Mouse (Mus musculus) 3134 (cell line): ENCODE measurements around the gene Bcl2.
"Not testable (repeated sequence)": the region's sequence is repeated elsewhere in the genome, so short reads cannot be mapped to it uniquely, and the experiment has no call there.

Experiments used
- DNase-seq: peaks from one replicate; pipeline ENCODE4 v3.0.0-alpha.2; 2011; ENCODE audit warnings: low spot score; ENCODE audit not compliant: insufficient read length; ENCODE audit errors: extremely low read depth

Gene Bcl2

GRCm38 (mm10) chr1:106713621-106714529 is at the start of gene Bcl2:
Bcl2 (minus strand) TSS chr1:106714274.
- peak; percentile 88 for DNase-seq

- DNase-seq: no peak
Observed at GRCm38 (mm10) chr1:106760750-106761149, 46.7 kb upstream of the Bcl2 start.

DNA sequence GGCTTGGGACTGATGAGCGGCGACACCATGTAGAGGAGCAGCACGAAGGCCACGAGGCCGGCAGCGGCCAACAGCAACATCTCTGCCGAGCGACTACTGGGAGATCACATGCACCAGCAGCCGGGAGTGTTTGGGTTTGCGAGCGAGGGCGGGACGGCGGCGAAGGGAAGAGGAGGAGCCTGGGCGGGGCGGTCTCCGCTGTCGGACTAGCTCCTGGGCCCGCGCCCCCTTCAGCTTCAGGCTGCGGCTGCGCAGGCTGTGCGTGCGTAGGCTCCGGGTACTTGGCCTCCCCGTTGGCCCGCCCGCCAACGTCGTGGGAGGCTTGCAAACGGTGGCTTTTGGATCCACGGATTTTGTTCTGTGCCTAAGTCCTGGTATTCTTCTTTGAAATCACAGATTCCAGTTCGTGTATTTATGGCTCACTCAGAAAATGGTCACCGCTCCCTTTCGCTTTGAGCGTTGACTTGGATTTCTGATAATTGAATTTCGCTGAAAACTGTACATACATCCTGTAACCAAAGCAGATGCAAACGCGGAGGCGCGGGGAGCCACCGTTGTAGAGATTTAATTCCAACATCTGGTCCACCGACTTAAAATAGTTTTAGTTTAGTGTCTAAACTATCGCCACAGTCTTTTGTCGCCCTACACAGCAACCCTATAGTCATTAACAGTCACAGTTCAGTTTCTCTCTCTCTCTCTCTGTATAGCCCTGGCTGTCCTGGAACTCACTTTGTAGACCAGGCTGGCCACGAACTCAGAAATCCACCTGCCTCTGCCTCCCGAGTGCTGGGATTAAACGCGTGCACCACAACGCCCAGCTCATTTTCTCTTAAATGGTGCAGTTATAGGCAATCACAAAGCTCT is 45.7 kb upstream of the Bcl2 start, which contains the start of gene Kdsr:
Kdsr (minus strand) TSS at position 156 of the 864 bp plus-strand sequence.
- DNase-seq: peak; percentile 99

- DNase-seq: no peak
Observed at GRCm38 (mm10) chr1:106758734-106759571, 44.9 kb upstream of the Bcl2 start.

- DNase-seq: no peak
Observed at GRCm38 (mm10) chr1:106756633-106757032, 42.6 kb upstream of the Bcl2 start.

DNA sequence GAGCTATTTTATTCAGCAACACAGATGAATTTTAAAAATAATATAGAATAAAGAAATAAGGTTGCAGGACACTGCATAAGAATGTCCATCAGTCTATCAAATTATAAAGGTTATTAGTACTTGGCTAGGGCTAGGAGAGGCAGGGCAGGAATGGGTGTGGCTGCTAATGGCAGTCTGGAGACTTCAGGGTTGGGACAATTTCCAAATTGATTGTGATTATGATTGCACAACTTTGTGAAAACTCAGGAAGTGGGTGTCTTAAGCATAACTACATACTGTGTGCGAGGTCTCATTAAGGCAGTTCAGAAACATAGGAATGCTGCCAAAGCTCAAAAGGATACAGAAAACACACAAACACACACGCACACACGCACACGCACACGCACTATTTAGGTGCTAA is 37.9 kb upstream of the Bcl2 start:
- no peak for DNase-seq

GRCm38 (mm10) chr1:106750656-106751055 is 36.6 kb upstream of the Bcl2 start:
- no peak for DNase-seq

GRCm38 (mm10) chr1:106748555-106749315 is 34.7 kb upstream of the Bcl2 start:
- no peak for DNase-seq

DNA sequence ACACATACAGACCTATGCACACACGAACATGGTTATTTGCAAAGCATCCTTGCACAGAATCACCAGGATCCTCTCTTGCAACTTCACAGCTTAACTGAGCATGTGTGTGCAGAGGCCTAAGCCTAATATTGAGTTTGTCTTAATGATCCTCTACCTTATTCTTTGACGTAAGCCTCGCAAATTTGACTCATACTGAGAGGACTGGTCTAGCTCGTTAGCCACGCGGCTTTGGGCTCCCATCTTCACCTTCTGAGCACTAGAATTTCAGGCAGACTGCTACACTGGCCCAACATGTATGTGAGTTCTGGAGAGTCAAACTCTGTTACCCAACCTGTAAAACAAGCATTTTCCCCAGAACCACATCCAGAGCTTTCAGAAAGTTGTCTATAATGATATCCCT is 28.9 kb upstream of the Bcl2 start:
- DNase-seq: no peak

DNA sequence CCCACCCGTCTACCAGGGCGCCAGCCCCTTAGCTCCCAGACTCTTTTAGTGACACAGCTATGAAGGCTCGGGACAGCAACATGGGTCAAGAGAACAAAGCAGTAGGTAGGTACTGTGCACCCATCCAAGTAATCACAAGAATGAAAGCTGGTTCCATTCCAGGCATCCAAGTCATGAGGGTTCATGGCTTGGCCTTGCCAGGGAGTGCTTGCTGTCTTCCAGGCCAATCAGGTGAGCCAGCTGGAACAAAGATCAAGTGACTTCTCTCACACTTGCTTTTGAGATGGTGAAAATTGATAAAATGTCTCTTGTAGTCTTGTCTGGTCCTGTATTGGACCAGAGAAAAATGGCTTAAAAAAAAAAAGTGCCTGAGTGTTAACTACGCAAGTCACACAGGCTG is 26.7 kb upstream of the Bcl2 start:
- DNase-seq: no peak

DNA sequence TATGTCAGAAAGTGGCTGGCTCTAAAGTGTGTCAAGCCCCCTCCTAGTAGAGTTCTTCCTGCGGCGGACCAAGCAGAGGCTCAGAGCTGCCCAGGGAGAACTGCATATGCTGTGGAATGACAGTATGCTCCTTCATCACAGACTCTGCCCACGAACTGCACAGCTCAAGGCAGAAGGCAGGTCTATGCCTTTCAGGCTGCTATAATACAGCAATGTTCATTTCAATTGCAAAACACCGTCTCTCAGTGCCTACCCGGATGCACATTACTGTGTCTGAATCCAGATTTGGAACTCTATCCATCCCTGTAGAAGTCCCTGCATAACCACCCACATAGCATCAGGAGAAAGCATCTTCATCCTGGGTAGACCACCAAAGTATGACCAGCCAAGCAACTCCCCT is 25.7 kb upstream of the Bcl2 start:
- DNase-seq: no peak

- no peak for DNase-seq
Observed at GRCm38 (mm10) chr1:106738092-106738491, 24.0 kb upstream of the Bcl2 start.

DNA sequence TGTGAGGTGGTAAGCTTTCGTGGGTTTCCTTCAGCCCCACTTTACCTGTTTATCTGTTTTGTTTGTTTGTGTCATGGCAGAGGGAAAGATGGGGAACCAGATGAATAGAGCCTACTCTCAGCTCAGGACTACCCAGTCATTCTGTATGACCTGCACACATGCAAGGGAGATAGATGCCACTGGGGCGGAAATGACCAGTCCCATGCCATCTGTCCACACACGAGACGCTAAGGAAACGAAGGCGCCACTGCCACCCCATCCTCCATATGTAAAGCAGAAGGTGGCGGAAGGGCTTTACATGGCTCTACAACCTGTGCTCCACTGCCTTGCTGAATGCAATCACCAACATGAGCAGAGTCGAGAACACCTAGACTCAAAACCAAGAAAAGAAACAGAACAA is 22.1 kb upstream of the Bcl2 start:
- DNase-seq: no peak

GRCm38 (mm10) chr1:106735586-106735985 is 21.5 kb upstream of the Bcl2 start:
- no peak for DNase-seq

DNA sequence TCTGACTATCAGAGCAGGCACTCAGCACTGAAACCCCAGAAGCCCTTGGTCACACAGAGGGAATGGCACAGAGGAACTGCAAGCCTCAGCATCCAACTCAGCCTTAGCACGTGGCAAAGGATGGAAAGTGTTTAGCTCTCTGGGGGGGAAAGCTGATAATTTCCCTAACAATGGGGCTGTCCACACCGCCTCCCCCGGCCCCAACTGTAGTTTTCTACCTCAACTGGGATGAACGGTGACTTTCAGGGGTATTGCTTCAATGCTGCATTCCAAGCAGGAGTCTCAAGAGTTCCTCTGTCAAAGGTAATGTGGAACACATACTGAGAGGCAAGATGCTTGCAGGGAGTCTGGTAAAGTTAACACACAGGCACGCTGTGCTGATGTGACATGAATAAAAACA is 8.0 kb upstream of the Bcl2 start:
- no peak for DNase-seq

GRCm38 (mm10) chr1:106717736-106718135 is 3.7 kb upstream of the Bcl2 start:
- DNase-seq: not testable (repeated sequence)

GRCm38 (mm10) chr1:106717071-106717601 is 3.1 kb upstream of the Bcl2 start:
- DNase-seq: peak; percentile 31

GRCm38 (mm10) chr1:106716141-106716540 is 2.1 kb upstream of the Bcl2 start:
- no peak for DNase-seq
